Mouse (Mus musculus): ENCODE measurements around the gene Gbgt1. TPM values are rescaled to one million over a fixed set of nuclear protein-coding genes. Genes with fewer than 3 reads are reported as not detected.
"Not testable (repeated sequence)": the region's sequence is repeated elsewhere in the genome, so short reads cannot be mapped to it uniquely, and the experiment has no call there.

The Gbgt1 gene
- total RNA-seq (2022): 1 to 10 TPM; 2.9 to 4.4 (median 3.5) TPM

- DNase-seq (ENCODE audit: low spot score in 2 of 2): no peak
Observed at GRCm38 (mm10) chr2:28496671-28497070, at the start of gene Gbgt1. Gbgt1 (plus strand) TSS chr2:28496891.

GRCm38 (mm10) chr2:28447315-28447670 lies 49.4 kb upstream of the Gbgt1 start:
- no peak for DNase-seq (ENCODE audit: low spot score in 2 of 2)

- no peak for DNase-seq (ENCODE audit: low spot score in 2 of 2)
Observed at GRCm38 (mm10) chr2:28451663-28452062, 45.0 kb upstream of the Gbgt1 start.

DNA sequence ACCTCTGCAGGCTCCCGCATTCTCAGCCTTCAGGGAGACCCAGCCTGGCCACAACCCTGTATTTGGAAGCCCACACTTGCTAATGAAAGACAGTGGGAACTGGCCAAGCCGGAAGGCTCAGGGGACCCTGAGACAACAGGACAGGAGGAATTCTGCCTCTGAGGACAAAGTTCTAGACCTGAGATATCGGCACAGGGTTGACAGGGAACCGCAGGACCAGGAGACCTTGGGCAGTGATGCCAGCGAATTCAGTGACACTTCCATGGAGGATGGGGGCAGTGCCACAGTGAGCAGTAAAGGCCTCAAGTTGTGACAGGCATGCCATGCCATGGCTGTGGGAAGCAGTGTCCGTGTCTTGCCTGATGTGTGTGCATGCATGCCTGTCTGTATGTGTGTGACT lies 43.2 kb upstream of the Gbgt1 start:
- DNase-seq (ENCODE audit: low spot score in 2 of 2): no peak

DNA sequence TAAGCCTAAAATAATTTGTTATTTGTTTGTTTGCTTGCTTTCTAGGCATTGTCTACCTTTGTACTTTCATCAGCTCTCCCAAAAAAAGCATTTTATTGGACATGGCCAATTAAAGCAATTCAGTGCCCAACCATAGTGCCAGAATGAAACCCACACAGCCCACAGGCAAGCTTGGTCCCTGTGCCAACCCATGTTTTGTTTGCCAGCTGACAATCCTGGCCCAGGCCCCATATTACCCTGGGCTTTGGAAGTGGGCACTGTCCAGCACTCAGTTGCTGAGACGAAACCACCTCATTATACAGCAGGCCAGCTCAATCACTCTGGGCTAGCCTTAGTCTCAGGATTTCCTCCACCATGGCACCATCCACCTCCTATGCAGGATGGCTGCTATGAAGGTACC lies 40.1 kb upstream of the Gbgt1 start:
- no peak for DNase-seq (ENCODE audit: low spot score in 2 of 2)

DNA sequence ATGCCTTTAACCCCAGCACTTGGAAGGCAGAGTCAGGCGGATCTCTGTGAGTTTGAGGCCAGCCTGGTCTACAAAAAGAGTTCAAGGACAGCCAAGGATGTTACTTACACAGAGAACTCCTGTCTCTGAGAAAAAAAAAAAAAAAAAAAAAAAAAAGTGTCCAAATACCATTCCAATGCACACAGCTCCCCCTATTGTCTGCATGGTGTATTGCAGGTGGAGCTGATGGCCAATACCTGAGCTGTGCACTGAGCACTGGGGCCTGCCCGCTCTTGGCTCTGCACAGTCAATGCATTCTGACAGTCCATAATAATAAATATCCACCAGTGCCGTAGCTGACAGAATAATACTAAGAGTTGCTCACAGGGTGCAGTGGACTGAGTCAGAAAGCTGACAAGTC lies 32.8 kb upstream of the Gbgt1 start:
- peak; percentile 60 to 61 for DNase-seq (ENCODE audit: low spot score in 2 of 2)

- no peak for DNase-seq (ENCODE audit: low spot score in 2 of 2)
Observed at GRCm38 (mm10) chr2:28464919-28465318, 31.8 kb upstream of the Gbgt1 start.

- peak; percentile 37 to 77 for DNase-seq (ENCODE audit: low spot score in 2 of 2)
Observed at GRCm38 (mm10) chr2:28465836-28466518, 30.7 kb upstream of the Gbgt1 start, which contains the start of gene 1700007K13Rik. 1700007K13Rik (minus strand) TSS chr2:28466332.

GRCm38 (mm10) chr2:28467860-28468485 lies 28.7 kb upstream of the Gbgt1 start, which contains the start of gene Mrps2:
Mrps2 (plus strand) TSS chr2:28468066.
- peak; percentile 69 to 83 for DNase-seq (ENCODE audit: low spot score in 2 of 2)

- DNase-seq (ENCODE audit: low spot score in 2 of 2): no peak
Observed at GRCm38 (mm10) chr2:28468486-28469225, 28.0 kb upstream of the Gbgt1 start.

DNA sequence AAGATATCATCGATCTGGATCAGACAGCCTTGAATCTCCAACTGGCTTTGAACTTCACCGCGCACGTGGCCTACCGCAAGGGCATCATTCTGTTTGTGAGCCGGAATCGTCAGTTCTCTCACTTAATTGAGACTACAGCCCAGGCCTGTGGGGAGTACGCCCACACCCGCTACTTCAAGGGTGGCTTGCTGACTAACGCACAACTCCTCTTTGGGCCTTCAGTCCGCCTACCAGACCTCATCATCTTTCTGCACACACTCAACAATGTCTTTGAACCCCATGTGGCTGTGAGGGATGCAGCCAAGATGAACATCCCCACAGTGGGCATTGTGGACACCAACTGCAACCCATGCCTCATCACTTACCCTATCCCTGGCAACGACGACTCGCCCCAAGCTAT lies 27.2 kb upstream of the Gbgt1 start:
- no peak for DNase-seq (ENCODE audit: low spot score in 2 of 2)

- DNase-seq (ENCODE audit: low spot score in 2 of 2): no peak
Observed at GRCm38 (mm10) chr2:28470591-28470990, 26.1 kb upstream of the Gbgt1 start.

DNA sequence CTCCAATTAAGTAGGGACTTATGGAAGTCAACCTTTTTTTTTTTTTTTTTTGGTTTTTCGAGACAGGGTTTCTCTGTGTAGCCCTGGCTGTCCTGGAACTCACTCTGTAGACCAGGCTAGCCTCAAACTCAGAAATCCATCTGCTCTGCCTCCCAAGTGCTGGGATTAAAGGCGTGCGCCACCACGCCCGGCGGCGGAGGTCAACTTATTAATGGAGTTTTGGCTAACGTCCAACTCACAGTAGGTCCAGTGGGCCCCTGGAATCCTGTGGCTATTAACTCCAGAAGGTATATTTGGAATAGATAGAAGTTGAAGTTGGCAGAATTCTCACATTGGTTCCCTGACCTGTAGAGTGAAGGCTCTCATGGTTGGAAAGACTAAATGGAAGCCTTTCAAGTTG lies 24.7 kb upstream of the Gbgt1 start:
- not testable (repeated sequence) for DNase-seq (ENCODE audit: low spot score in 2 of 2)

DNA sequence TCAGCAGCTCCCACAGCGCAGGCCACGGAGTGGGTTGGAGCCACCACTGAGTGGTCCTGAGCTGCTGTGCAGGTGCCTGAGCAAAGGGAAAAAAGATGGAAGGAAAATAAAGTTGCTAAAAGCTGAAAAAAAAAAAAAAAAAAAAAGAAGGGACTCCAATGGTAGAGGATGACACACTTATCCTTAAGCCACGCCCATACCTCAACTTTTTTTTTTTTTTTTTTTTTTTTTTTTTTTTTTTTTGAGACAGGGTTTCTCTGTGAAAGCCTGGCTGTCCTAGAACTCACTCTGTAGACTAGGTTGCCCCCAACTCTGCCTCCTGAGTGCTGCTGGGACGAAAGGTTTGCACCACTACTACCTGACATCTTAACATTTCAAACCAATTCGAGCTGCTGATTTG lies 18.7 kb upstream of the Gbgt1 start:
- not testable (repeated sequence) for DNase-seq (ENCODE audit: low spot score in 2 of 2)

- no peak for DNase-seq (ENCODE audit: low spot score in 2 of 2)
Observed at GRCm38 (mm10) chr2:28479208-28480204, 17.2 kb upstream of the Gbgt1 start.

GRCm38 (mm10) chr2:28483861-28484260 lies 12.8 kb upstream of the Gbgt1 start:
- no peak for DNase-seq (ENCODE audit: low spot score in 2 of 2)

DNA sequence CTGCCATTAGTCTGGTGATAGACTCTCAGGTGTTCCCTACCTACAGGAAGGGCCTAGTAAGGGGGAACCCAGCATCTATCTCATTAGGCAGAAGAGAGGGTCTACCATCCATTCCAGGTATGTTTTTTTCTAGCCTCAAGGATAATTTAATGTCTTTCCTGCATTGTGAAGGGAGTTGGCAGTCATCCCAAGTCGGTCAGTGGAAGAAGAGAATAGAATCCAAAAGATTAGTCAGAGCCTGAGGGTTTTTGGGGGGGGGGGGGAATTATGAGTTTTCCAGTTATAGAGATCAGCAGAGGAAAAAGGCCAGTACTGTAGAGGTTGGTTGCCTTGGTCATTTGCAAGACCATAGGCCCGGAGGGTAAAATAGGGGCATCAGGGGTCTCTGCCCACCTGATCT lies 2.2 kb upstream of the Gbgt1 start:
- DNase-seq (ENCODE audit: low spot score in 2 of 2): no peak

- no peak for DNase-seq (ENCODE audit: low spot score in 2 of 2)
Observed at GRCm38 (mm10) chr2:28495207-28495756, 1.4 kb upstream of the Gbgt1 start.

DNA sequence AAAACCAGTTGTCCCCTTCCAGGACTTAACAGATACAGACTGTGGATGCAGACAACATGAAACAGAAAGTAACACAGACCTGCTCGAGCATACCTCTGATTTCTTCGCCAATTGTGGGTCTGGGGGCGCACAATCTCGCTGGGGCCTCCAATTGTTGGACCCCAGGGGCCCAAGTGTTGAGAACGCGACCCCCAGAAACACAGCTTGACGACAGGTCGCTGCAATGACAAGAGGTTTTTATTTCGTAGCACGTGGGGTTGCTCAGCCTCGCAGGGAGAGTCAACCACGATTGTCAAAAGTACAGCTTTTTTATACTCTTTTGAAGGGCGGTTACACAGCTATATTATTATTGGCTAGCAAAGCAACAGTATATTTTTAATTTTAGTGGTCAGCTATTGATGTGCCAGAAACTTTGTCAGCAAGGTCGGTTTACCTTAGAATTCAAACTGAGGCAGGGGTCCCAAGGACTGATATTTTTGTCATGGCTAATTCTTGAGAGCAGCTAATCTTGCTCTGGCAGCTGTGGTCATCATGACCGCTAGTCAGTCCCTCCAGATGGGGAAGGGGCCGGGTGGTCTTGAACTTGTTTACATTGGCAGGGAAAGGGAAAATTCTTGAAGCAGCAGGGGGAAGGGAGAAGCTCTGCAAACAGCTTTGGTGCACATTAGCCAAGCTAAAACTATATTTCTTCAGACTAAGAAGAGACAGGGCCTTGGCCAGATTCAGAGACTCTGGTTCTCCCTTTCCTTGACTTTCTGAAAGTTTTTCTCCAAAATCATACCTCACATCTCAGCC lies 693 bp upstream of the Gbgt1 start:
- no peak for DNase-seq (ENCODE audit: low spot score in 2 of 2)

- no peak for DNase-seq (ENCODE audit: low spot score in 2 of 2)
Observed at GRCm38 (mm10) chr2:28497561-28497960, 870 bp downstream of the Gbgt1 start.

Measured in left cerebral cortex, adult 8-10 months (tissue).